Mouse (Mus musculus): ENCODE results near the gene Padi3.

Padi3 gene

GRCm38 (mm10) chr4:140815996-140816917 is 5.8 kb upstream of the Padi3 start:
- in situ Hi-C loops (cut with MboI), result no loop called here

- in situ Hi-C loops (cut with MboI), result no loop called here
Measured at GRCm38 (mm10) chr4:140815496-140815895, 5.0 kb upstream of the Padi3 start.

- in situ Hi-C loops (cut with MboI), result no loop called here
Measured at GRCm38 (mm10) chr4:140814241-140815225, 4.1 kb upstream of the Padi3 start.

GRCm38 (mm10) chr4:140813358-140814185 is 3.1 kb upstream of the Padi3 start:
- in situ Hi-C loops (cut with MboI), result no loop called here

DNA sequence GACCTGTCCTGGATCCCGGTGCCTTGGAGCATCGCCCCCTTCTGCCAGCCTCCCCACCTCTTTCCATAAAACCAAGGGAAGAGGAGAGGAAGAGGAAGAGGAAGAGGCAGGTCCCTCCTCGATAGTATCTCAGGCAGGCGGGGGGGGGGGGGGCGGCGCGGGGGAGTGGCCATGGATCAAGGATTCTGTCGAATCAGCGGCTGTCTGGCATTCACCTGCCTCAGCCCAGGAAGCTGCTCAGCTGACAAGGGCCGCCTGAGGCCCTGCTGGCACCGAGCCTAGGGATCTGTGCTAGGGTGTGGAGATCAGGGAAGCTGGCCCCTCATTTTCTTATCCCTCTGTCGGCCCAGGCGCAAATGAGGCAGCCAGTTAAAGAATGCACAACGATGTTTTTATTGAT is 2.2 kb upstream of the Padi3 start:
- in situ Hi-C loops (cut with MboI), result no loop called here

GRCm38 (mm10) chr4:140812191-140812590 is 1.7 kb upstream of the Padi3 start:
- in situ Hi-C loops (cut with MboI), result no loop called here

DNA sequence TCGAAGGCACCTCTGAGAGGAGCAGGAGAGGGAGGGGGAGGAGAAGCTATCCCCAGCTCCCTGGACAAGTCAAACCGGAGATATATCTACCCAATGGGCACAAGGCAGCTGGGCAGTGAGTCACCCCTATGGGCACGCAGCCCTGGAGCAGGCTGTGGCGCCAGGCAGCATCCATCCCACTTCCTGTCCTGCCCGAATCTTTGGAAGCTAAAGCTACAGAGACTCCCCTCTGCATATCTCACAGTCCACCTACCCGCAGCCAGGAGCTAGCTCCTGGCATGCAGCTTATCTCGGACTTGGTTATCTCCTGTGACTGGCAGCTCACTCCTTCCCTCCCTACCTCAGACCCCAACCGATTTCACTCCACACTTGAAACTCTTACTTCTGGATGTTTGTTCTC is 1.3 kb downstream of the Padi3 start:
- in situ Hi-C loops (cut with MboI), result no loop called here

DNA sequence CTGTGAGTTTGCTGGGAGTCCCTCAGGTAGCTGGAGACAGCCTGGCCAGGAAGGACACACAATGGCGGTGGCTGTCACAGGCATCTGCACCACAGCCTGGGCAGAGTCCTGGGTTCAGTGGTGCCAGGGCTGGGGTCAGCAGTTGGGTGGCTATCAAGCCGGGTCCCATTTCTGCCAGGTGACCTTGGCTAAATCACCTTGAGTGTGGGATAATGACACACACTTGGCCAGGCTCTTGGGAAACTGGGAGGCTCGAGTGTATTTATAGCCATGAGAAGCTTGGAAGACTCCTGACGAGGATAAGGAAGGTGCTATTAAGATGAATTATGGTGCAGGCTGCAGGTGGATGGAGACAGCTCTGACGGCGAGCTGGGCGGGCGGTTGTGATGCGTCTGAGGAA is 5.8 kb downstream of the Padi3 start:
- in situ Hi-C loops (cut with MboI), result no loop called here

DNA sequence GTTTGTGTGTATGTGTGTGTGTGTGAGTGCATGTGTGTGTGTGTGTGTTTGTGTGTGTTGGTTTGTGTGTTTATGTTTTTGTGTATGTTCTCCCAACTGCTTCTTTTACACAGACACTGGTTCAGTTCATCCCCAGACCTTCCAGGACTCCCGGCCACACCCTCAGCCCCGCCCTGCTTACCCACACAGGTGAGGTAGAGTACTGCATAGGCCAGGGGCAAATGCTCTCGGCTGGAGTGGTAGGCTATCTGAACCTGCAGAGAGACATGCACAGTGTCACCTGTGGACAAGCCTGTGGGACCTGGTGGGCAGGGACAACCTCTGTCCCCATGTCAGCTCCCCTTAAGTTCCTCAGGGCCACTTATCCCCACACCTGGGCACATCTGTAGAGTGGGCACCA is 9.1 kb downstream of the Padi3 start:
- in situ Hi-C loops (cut with MboI), result no loop called here

DNA sequence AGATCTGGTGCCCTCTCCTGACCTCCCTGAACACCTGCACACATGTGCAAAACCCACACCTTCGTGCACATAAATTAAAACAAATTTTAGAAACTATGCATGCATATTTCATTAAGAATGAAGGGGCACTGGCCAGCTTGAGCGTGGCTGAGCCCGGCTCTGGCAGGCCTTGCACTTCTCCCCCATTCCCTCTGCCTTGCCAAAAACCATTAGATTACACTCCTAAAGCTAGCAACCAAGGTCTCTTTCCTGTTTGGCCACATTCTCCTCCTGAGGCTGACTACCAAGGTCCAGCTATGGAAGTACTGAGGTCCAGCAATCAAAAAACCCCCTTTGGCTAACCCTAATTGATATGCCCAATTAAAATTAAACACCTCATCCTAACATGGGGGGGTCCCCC is 13.7 kb downstream of the Padi3 start:
- in situ Hi-C loops (cut with MboI), result no loop called here

GRCm38 (mm10) chr4:140794678-140795077 is 15.8 kb downstream of the Padi3 start:
- in situ Hi-C loops (cut with MboI), result no loop called here

GRCm38 (mm10) chr4:140793795-140794194 is 16.7 kb downstream of the Padi3 start:
- in situ Hi-C loops (cut with MboI), result no loop called here

DNA sequence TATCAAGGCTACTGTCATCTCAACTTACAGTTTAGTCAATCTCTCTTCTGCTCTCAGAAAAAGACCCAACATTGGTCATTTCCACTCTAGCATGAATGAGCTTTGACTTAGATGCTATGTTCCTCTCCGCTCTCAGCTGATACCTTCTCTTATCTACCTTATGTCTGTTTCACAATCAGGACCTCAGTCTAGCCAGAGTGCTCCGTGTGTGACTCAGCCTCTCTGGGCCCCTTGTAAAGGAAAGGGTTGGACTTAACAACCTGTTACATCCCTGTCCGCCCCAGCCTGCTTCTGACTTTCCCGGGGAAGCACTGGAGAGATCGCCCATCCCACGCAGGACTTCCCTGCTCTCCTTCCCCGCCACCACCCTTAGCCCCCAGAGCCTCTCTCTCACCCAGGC is 17.9 kb downstream of the Padi3 start:
- in situ Hi-C loops (cut with MboI), result no loop called here

DNA sequence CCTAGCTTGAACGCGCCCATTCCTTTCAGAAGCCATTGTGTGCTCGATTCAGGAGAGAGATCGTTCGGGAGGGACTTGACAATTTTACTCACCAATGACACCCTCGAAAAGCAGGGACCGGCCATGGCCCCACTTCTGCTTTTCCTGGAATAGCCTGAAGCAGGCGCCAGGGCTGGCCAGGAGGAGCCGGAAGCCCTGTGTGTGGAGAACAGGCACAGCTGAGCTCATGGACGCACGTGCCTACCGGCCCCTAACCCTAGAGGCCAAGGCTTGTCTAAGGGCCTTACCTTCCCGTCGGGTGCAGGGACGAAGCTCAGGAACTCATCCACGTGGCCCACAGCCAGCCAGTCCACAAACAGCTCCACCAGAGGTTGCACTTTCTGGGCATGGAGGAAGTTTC is 19.4 kb downstream of the Padi3 start:
- in situ Hi-C loops (cut with MboI), result no loop called here

- in situ Hi-C loops (cut with MboI), result no loop called here
Measured at GRCm38 (mm10) chr4:140789983-140790382, 20.5 kb downstream of the Padi3 start.

- in situ Hi-C loops (cut with MboI), result no loop called here
Measured at GRCm38 (mm10) chr4:140788983-140789382, 21.5 kb downstream of the Padi3 start.

DNA sequence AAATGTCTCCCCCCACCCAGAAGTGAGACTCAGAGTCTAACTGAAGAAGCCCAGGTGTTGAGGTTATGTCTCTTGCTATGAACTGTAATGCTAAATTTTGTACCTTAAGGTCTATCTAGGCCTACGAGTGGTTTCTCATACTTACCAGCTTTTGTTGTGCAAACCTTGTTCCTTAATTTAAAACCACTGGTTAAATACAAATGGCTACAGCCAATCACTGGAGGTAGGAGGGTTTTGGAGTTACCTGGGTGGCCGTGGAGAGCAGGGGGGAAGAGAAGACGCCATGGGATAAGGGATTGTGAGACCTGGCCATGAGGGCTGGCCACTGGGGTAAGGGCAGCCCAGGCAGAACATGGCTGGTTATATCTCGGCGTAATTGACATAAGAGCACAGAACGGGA is 22.2 kb downstream of the Padi3 start:
- in situ Hi-C loops (cut with MboI), result no loop called here

DNA sequence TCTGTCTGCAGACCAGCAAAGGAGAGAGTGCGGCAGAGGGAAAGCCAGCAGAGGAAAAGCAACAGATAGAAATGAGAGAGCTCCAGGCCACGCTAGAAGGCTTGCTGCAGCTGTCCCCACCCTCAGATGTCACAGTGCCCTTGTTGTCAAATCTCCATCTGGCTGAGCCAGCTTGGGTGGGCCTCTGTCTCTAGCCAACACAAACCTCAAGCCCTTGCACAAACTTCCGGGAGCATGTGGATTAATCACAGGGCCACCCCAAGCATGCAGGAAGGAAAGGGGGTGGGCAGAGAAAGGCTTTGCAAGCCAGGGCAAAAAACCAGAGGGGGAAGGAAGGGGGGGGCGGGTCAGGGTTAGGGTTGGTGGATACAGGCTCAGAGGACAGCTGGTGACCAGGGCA is 23.0 kb downstream of the Padi3 start:
- in situ Hi-C loops (cut with MboI), result no loop called here

DNA sequence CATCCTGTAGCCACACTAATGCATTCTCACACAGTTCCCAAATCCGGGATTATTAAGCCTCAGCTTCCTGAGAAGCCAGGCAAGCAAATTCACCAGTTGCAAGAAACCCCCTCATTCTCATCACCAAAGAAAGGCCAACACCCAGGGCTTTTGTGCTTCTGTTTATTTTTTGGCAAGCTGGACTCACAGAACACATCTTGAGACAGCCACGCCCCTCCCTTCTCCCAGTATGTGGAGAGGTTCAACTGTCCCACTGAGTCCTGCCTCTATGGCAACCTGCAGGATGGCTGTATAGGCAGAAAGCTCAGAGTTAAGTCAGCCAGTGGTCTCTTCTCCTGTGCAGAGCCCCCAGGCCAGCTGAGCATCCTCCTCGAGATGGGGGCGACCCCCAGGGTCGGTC is 25.2 kb downstream of the Padi3 start:
- in situ Hi-C loops (cut with MboI), result no loop called here

DNA sequence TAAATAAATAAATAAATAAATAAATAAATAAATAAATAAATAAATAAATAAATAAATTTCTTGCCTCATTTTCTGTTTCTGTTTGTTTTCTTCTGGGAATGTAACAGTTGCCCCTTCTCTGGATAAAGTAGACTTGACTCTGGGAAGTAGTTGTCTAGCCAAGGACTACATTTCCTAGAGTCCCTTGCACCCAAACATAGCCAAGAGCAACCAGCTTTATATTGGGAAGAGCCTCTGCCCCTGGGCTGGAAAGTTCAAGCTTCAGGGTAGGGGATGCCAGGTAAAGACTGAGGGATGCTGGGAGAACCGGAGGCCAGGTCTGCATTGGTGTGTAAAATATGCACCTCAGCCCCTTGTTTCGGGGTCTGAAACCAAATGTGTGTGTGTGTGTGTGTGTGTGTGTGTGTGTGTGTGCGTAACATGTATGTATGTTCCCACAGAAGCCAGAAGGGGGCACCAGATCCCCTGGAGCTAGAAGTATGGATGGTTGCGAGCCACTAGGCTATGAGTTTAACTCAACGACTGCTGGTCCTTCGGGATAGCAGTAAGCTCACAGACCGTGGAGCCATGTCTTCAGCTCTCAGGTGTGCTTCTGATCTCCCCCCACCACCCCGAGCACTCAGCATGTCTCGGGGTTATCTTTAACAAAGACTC is 26.0 kb downstream of the Padi3 start:
- in situ Hi-C loops (cut with MboI), result no loop called here

DNA sequence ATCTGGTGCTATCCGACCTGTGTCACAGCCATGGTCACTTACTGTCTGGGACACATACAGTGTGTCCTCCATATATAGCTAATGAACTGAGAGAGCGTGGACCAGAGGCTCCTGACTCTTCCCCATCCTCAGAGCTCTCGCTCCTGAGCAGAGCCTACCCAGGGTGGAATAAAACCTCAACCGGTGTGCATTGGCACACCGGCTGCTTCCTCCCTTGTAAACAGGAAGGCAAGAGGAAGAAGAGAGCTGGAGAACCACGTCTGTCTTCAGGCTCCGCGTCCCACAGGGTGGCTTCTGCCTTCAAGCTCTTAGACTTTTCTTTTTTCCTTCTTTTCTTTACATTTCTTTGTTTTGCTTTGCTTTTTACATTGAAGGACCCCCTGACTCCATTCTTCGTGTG is 27.6 kb downstream of the Padi3 start:
- in situ Hi-C loops (cut with MboI), result no loop called here

All from mature B cell (primary cell).